Mouse (Mus musculus) lung, adult 2 months (tissue): ENCODE results near the gene Gm47791. TPM values are rescaled to one million over a fixed set of nuclear protein-coding genes. Genes with fewer than 3 reads are reported as not detected.

Experiments used
- DNase-seq: peaks from one replicate; pipeline ENCODE4 v3.0.0; 2022
- H3K4me1 ChIP-seq: fragments of 200-500 bp; 2 replicates; pipeline ENCODE4 v1.6.1; 2011; ENCODE audit warnings: low read length; ENCODE audit not compliant: control insufficient read depth, insufficient read depth
- H3K4me3 ChIP-seq: fragments of 200-500 bp; replicated peaks from 2 replicates; pipeline ENCODE3; 2011; ENCODE audit warnings: low read depth, mild to moderate bottlenecking, control low read depth, low read length; ENCODE audit errors: extremely low read depth
- CTCF ChIP-seq: fragments of 200-500 bp; IDR thresholded peaks from 2 replicates; pipeline ENCODE4 v1.5.1; 2011; ENCODE audit warnings: mild to moderate bottlenecking, low read length, control low read depth; ENCODE audit not compliant: insufficient read depth
- POLR2A ChIP-seq: fragments of 200-500 bp; IDR thresholded peaks from 2 replicates; pipeline ENCODE4 v1.6.1; 2011; ENCODE audit warnings: low read depth, mild to moderate bottlenecking, control low read depth, low read length, borderline replicate concordance; ENCODE audit errors: extremely low read depth
- WGBS: fragments of 180-500 bp; shearing (Covaris S2); methylation state at CpG from one replicate; pipeline ENCODE4 v1.1.7; 2018; 5-methylcytosine and 5-hydroxymethylcytosine counted together
- polyA plus RNA-seq: library from polyadenylated mRNA; depleted of rRNA; stranded (reverse); fragments of >200 nt; gene quantifications from 2 replicates; pipeline ENCODE4 v1.2.3, GENCODE M21; 2012; rRNA removed

The Gm47791 gene
- polyA plus RNA-seq, result not detected in 2 replicates

DNA sequence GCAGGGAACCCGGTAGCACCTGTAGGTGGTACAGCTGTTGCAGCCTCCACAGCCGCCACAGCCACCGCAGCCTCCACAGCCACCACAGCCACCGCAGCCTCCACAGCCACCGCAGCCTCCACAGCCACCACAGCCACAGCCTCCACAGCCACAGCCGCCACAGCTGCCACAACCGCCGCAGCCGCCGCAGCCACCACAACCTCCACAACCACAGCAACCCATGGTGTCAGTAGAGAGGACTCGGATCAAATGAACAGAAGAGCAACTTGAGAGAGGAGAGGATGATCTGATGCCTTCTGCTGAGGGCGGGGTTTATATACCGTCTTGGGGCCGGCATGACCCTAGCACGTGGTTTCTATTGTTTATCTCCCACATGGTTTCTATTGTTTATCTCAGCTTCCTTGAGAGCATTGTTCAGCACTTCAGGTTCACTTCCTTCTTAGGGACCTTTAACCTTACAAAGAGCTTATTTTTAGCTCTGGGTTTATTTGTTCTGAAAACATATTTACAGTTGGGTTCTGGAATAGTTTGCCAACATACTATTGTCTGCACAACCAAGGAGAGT lies at the start of gene Gm47791:
Gene Gm47791, minus strand, starts transcription at position 222 of the 565 bp plus-strand sequence.
- no peak for TF ChIP-seq POLR2A
- no peak for TF ChIP-seq CTCF
- WGBS, result 76% methylated on average over 15 of the region's 15 CpGs
- no peak within 1 kb of the TSS for H3K4me3 ChIP-seq
- no peaks in the 10 kb centered on the region; the same call in 1 of the 2 replicates for H3K4me1 ChIP-seq
- DNase-seq, result no peak

DNA sequence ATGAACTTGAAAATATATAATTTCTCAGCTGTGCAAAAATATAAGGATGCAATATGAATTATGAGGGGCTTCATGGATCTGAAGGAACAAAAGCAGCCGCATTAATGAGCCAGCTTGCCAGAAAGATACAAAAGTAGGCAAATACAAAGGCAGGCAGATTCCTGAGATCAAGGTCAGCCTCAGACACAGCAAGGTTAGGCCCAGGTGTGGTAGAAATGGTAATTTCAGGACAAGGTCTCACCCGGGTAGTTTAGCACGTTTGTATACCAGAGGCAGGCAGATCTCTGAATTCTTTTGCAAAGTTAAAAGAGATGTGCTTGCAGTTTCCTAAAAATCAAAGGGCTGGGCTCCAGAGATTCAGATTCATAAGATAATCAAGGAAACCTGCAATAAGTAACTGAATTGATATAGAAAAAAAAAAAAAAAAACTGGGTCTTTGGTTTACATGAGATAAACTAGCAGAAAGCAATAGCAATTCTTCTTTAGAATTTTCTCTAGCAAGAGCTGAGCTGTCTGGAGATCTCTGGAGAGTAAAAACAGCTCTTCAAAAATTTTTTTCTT lies 49.7 kb upstream of the Gm47791 start:
- no peak for TF ChIP-seq POLR2A
- TF ChIP-seq CTCF, result no peak
- no peaks in the 10 kb centered on the region for H3K4me1 ChIP-seq
- no peak for DNase-seq
- 73% methylated on average over 3 of the region's 3 CpGs for WGBS
- no peak overlapping the region for H3K4me3 ChIP-seq

DNA sequence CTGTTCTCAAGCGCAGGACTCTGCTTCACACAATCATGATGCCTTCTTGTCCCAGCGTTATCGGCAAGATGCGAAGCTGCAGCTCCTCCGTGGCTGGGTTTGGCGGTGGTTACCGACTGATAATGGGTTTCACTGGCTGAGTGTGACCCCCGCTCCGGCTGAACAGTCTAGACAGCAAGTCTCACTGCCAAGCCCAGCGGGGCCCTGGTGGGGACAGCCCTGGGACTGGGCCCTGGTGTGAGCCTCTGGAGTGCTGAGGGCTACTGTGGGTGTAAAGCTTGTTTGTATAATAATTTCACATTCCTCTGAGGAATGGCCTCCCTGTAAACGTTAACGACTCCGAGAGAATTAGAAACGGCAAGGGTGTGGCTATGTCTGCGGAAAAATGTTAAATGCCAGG lies 49.1 kb upstream of the Gm47791 start:
- Histone ChIP-seq H3K4me1 (no peaks in the 10 kb centered on the region; the same call in 1 of the 2 replicates), H3K4me3 (no peak overlapping the region)
- DNase-seq, result no peak
- 45% methylated on average over 15 of the region's 15 CpGs for WGBS
- no peak for TF ChIP-seq CTCF
- no peak for TF ChIP-seq POLR2A

DNA sequence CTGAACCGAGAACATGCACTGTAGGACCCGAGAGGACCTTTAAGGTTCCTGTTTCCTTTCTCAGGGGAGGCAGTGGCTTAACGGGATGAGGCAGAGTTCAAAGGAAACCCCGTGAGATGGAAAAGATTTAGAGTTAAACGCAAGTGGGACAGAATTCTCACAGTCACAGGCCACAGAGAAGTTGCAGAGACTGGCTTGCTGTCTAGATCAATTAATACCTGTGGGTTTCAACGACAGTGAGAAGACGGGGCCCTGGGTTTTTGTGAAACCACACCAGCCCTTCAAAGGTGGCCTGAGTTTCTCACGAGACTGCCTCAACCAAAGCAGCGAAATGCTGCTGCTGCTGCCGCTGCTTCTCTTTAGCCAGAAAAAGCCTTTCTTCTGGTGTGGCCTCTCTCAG lies 48.3 kb upstream of the Gm47791 start:
- Histone ChIP-seq H3K4me3 (no peak overlapping the region), H3K4me1 (no peaks in the 10 kb centered on the region; the same call in 1 of the 2 replicates)
- DNase-seq, result no peak
- TF ChIP-seq CTCF (no peak), POLR2A (no peak)
- WGBS, result 61% methylated on average over 10 of the region's 10 CpGs

DNA sequence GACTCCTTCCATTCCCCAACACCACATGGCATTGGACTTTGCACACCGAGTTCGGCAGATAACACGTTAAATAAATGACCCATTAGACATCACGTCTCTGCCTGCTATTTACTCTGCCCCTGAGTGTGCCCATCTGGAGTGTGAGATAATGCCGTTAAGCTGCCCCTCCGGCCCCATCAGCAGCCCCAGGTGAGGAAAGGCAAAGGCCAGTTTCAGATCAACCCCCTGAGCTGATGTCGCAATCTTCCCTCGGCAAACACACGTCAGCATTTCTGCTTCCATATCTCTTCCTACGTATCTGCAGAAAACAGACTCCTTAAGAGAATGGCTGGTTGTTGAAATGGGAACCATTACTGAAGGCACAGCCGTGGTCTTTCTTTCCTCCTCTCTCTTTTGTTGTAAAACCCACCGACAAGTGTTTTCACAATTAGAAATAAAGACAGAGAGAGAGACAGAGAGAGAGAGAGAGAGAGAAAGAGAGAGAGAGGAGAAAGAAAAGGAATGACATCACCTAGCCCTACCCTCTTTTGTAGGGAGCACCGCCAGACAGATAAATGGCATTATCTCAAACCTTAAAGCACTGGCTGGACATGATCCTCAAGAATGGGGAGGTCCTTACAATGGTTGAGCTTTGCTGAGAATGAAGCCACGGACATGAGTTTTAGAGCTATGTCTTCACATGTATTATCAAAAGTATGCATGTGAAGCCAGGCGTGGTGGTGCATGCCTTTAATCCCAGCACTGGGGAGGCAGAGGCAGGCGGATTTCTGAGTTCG lies 45.1 kb upstream of the Gm47791 start:
- Histone ChIP-seq H3K4me1 (no peaks in the 10 kb centered on the region; the same call in 1 of the 2 replicates), H3K4me3 (peak overlapping the region; percentile 4)
- TF ChIP-seq CTCF, result no peak
- no peak for TF ChIP-seq POLR2A
- WGBS, result 40% methylated on average over 17 of the region's 17 CpGs
- no peak for DNase-seq

DNA sequence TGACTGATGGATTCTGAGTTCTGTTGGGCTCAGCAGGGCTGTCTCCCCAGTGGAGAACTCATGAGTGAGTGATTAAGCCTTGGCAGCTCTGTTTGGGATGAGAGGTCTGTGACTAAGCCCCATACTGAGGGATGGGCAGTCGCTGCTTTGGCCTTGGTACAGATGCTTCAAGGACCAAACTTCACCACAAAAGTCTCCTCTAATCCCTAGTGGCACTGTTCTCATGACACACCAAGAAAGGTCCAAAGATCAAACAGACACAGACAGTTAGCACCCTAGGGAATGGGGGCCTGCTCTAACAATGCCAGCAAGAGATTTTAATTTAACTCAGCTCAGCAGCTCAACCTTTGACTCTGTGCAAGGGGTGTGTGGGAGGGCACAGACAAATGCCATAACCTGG lies 40.7 kb upstream of the Gm47791 start:
- WGBS, result 68% methylated on average over 1 of the region's 1 CpGs
- no peak overlapping the region for H3K4me3 ChIP-seq
- TF ChIP-seq CTCF (no peak), POLR2A (no peak)
- H3K4me1 ChIP-seq, result no peaks in the 10 kb centered on the region; the same call in 1 of the 2 replicates
- DNase-seq, result no peak

DNA sequence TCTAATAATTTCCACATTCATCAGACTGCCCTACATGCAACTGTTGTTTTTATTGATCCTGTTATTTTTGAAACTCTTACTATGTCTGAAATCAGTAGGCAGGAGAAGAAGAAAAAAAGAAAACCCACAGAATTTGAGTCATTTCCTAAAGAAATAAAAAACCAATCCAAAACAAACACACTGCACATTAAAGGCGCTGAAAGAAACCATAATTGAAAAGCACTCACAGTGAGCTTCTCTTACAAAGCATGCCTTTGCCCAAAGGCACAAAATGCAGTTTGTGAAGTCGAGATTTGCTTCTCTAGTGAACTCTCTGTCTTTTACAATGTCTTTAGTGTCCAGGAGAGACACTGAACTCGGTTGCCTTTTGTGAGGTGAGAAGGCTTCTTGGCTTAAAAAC lies 37.5 kb upstream of the Gm47791 start:
- WGBS, result 60% methylated on average over 3 of the region's 3 CpGs
- TF ChIP-seq POLR2A, result no peak
- no peak for TF ChIP-seq CTCF
- Histone ChIP-seq H3K4me1 (no peaks in the 10 kb centered on the region), H3K4me3 (no peak overlapping the region)
- no peak for DNase-seq

DNA sequence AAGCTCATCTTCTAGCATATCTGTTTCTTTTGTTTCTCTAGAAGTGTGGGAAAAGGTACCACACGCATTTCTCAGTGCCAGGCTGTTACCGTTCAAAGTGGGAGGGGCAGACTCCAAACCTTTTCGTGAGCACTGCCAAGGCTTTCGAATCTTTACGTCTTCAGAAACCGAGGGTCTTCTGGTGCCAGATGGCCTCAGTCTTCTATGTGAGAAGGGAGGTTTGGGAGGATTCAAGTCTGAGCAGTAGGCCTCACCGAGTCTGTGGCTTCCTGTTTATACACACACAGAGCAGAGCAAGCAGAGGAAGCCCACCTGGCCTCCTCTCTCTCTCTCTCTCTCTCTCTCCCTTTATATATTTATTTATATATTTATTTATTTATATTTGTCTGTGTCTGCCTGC lies 36.2 kb upstream of the Gm47791 start:
- H3K4me3 ChIP-seq, result no peak overlapping the region
- no peak for TF ChIP-seq POLR2A
- no peak for TF ChIP-seq CTCF
- H3K4me1 ChIP-seq, result no peaks in the 10 kb centered on the region
- WGBS, result 63% methylated on average over 7 of the region's 7 CpGs
- DNase-seq, result no peak

DNA sequence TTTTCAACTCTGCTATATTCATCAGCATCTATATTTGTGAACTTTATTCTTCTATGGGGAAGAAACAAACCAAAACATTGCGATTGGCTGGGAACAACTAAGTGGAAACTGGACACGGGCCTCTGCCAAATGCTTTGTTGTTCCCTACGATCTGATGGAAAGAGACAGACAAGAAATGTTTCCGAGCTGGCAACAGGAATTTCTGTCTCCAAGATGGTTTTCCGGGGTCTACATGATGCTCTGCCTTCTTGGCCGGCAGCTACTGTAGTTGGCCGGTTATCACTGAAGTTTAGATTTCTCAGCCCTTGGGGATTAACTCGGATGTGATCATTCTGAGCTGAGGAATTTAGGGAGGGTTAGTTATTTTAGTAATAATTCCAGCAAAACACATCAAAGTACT lies 35.3 kb upstream of the Gm47791 start:
- no peak overlapping the region for H3K4me3 ChIP-seq
- 41% methylated on average over 8 of the region's 8 CpGs for WGBS
- no peaks in the 10 kb centered on the region for H3K4me1 ChIP-seq
- DNase-seq, result no peak
- TF ChIP-seq POLR2A (no peak), CTCF (no peak)
